Mouse (Mus musculus) forebrain, embryonic 13.5 days (tissue): ENCODE measurements around the gene Csde1. TPM values are rescaled to one million over a fixed set of nuclear protein-coding genes. Genes with fewer than 3 reads are reported as not detected.
A peak's percentile ranks its signal among the peaks of the same experiment; 100 is the strongest.

Experiments used
- ATAC-seq: fragments of 200-750 bp; cut with Nextera tagmentation; 2 replicates; pipeline ENCODE4 v1.8.0; 2017
- H3K27ac ChIP-seq: fragments of 300-500 bp; sonication (generic); 2 replicates; pipeline ENCODE4 v1.5.1; 2015; ENCODE audit warnings: inconsistent platforms, mild to moderate bottlenecking, moderate library complexity
- H3K27me3 ChIP-seq: fragments of 300-500 bp; sonication (generic); 2 replicates; pipeline ENCODE4 v1.6.1; 2015; ENCODE audit warnings: mild to moderate bottlenecking, inconsistent platforms
- H3K36me3 ChIP-seq: fragments of 300-500 bp; sonication (generic); 2 replicates; pipeline ENCODE4 v1.6.1; 2015; ENCODE audit warnings: mild to moderate bottlenecking, inconsistent platforms; ENCODE audit not compliant: poor library complexity, severe bottlenecking
- H3K4me1 ChIP-seq: fragments of 300-500 bp; sonication (generic); 2 replicates; pipeline ENCODE4 v1.6.1; 2015; ENCODE audit warnings: inconsistent platforms
- H3K4me2 ChIP-seq: fragments of 300-500 bp; sonication (generic); 2 replicates; pipeline ENCODE4 v1.6.1; 2015; ENCODE audit warnings: inconsistent platforms, mild to moderate bottlenecking, moderate library complexity
- H3K4me3 ChIP-seq: fragments of 300-500 bp; sonication (generic); 2 replicates; pipeline ENCODE4 v1.5.1; 2015; ENCODE audit warnings: mild to moderate bottlenecking, inconsistent platforms
- H3K9ac ChIP-seq: fragments of 300-500 bp; sonication (generic); 2 replicates; pipeline ENCODE4 v1.6.1; 2015; ENCODE audit warnings: mild to moderate bottlenecking, inconsistent platforms
- H3K9me3 ChIP-seq: fragments of 300-500 bp; sonication (generic); replicated peaks from 2 replicates; pipeline ENCODE4 v1.6.1; 2016; ENCODE audit warnings: inconsistent platforms
- WGBS: fragments of 180-500 bp; shearing (Covaris S2); methylation state at CpG from one replicate; pipeline ENCODE4 v1.1.7; 2015; 5-methylcytosine and 5-hydroxymethylcytosine counted together
- polyA plus RNA-seq: library from polyadenylated mRNA; unstranded; fragments of >200 nt; fragmentation: Nextera tagmentation; extraction: Ambion mirVana; gene quantifications from 2 replicates; pipeline ENCODE4 v1.2.1, GENCODE M21; 2015

Csde1 gene
- polyA plus RNA-seq = 468 and 476 TPM in 2 replicates

DNA sequence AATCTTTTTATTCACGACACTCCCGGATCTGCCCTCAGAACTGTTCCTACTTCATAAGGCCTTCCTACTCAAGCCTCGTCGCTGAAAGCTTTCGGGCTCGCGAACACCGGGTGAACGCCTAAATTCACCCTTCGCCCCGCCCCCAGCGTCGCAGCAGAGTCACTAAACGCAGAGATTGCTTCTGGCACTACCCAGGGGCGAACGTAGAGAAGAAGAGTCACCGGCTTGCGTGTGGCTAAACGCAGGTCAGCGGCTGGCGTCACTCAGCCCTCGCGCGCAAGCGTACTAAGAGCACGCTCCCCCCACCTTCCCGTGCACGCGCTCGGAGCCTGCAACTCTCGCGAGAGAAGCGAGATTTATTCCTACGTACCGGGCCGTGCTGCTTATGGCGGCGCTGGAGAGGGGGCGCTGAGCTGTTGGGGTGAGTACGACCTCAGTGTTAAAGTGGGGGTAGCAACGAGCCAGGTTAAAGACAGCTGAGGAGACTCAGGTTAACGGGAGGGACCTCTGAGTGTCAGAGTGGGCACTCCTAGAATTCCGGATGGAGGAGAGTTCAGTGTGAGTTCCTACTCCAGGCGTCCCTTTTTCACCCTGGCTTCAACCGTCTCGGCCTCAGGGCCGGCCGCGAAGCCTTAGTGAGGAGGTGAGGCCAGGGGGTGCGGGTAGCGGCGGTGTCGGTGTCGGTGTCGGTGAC is at the start of gene Csde1:
TSS of gene Csde1 (plus strand) at position 178 of the 694 bp plus-strand sequence.
- H3K4me1 ChIP-seq = peaks cover 13% of the 10 kb centered on the region
- no peaks in the 10 kb centered on the region for H3K36me3 ChIP-seq
- peak within 1 kb of the TSS; percentile 95 for H3K9ac ChIP-seq
- H3K4me2 ChIP-seq = peak within 1 kb of the TSS; percentile 71
- H3K4me3 ChIP-seq = peak within 1 kb of the TSS; percentile 85
- no peaks in the 10 kb centered on the region for H3K9me3 ChIP-seq
- peak; percentile 95 for ATAC-seq
- under 1% methylated on average over 55 of the region's 55 CpGs for WGBS
- no peaks in the 10 kb centered on the region for H3K27me3 ChIP-seq
- H3K27ac ChIP-seq = peak within 1 kb of the TSS; percentile 96

GRCm38 (mm10) chr3:102970508-102970907 is 49.7 kb upstream of the Csde1 start:
- no peak overlapping the region for H3K27ac ChIP-seq
- H3K9me3 ChIP-seq = no peaks in the 10 kb centered on the region
- H3K4me2 ChIP-seq = no peak overlapping the region
- H3K27me3 ChIP-seq = 0 out of 2 replicates have a peak, but pooled peaks cover 5% of the 10 kb centered on the region
- H3K9ac ChIP-seq = no peak overlapping the region
- H3K36me3 ChIP-seq = no peaks in the 10 kb centered on the region
- no peak for ATAC-seq
- 89% methylated on average over 3 of the region's 3 CpGs for WGBS
- H3K4me1 ChIP-seq = 0 out of 2 replicates have a peak, but pooled peaks cover 7% of the 10 kb centered on the region
- H3K4me3 ChIP-seq = no peak overlapping the region

DNA sequence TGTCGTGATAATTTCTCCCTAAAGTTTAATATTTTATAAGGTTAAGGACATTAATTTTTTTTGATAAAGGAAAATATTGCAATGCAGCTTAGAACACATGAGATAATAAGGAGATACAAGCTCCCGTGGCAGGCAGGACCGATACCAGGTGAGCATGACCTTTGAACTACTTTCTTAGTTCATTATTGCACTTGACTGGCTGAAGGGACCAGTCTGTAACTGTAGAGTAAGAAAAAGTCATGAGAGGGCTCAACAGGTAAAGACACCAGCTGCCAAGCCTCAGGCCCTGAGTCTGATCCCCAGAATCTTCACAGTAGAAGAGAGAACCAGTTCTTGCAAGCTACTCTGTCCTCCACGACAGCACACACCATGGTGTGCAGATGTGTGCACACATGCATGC is 43.3 kb upstream of the Csde1 start:
- Histone ChIP-seq H3K27me3 (0 out of 2 replicates have a peak, but pooled peaks cover 3% of the 10 kb centered on the region), H3K27ac (no peak overlapping the region), H3K9ac (no peak overlapping the region), H3K4me1 (peaks cover 12% of the 10 kb centered on the region), H3K4me2 (no peak overlapping the region), H3K36me3 (no peaks in the 10 kb centered on the region), H3K9me3 (no peaks in the 10 kb centered on the region), H3K4me3 (no peak overlapping the region)
- WGBS = 75% methylated on average over 4 of the region's 4 CpGs
- ATAC-seq = no peak

DNA sequence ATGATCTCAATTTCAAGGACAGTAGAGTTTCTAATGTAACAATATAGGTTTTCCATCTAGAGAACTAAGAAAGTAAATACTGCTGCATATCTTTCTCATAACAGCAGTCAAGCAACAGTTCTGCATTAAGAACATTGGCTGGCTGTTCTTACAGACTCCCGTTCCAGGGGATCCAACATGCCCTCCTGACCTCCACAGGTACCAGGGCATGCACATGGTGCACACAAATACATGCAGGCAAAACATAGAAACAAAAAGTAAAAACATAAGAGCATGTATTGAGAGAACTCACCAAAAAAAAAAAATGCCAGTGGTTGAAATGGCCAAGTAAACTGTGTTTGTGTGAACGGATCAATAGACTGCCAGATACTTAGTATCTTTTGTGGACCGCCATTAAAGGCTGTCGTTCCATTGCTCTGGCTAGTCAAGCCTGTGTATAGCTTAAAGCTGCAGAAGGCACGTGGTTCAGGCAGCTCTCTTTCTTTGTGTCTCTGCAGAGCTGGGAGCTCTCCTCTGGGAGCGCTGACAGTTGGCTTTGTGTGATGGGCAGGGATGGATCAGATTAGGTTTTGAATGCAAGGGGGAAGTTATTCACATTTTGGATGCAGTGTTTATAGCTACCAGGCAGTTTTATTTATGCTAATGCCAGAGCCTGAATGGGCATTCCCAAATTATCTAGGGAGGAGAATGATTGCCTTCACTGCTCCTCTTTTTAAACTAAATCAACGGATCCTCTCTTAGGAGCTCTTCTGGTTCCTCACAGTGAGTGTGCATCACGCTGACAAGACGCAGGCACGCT is 40.5 kb upstream of the Csde1 start:
- Histone ChIP-seq H3K27me3 (0 out of 2 replicates have a peak, but pooled peaks cover under 1% of the 10 kb centered on the region), H3K27ac (peak overlapping the region; percentile 81), H3K9me3 (no peaks in the 10 kb centered on the region), H3K4me3 (peak overlapping the region; percentile 11; the same call in 1 of the 2 replicates), H3K36me3 (no peaks in the 10 kb centered on the region), H3K9ac (peak overlapping the region; percentile 27; the same call in 1 of the 2 replicates), H3K4me2 (peak overlapping the region; percentile 46), H3K4me1 (peaks cover 12% of the 10 kb centered on the region)
- peak; percentile 99 for ATAC-seq
- 3% methylated on average over 10 of the region's 10 CpGs for WGBS

DNA sequence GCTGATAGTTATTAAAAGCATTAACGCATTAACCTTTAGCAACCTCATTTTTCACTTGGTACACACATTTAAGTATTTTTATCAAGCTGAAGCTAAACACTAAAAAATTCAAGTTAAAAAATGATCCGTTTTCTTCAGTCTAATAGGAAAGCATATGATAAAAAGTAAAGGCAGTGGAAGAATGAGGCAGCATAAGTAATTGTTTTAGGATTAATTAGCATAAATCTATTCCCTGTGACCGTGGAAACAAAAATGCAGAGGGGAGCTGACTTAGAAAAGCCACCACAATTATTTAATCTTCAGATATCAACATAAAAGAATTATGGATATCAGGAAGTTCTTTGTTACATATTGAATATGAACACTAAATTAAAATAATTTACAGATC is 39.9 kb upstream of the Csde1 start:
- ATAC-seq = peak; percentile 50
- no peaks in the 10 kb centered on the region for H3K27me3 ChIP-seq
- no peaks in the 10 kb centered on the region for H3K9me3 ChIP-seq
- H3K27ac ChIP-seq = peak overlapping the region; percentile 81
- peaks cover 12% of the 10 kb centered on the region for H3K4me1 ChIP-seq
- H3K9ac ChIP-seq = peak overlapping the region; percentile 27; the same call in 1 of the 2 replicates
- H3K4me3 ChIP-seq = peak overlapping the region; percentile 11; the same call in 1 of the 2 replicates
- H3K4me2 ChIP-seq = peak overlapping the region; percentile 46
- WGBS = 21% methylated on average over 3 of the region's 3 CpGs
- H3K36me3 ChIP-seq = no peaks in the 10 kb centered on the region

DNA sequence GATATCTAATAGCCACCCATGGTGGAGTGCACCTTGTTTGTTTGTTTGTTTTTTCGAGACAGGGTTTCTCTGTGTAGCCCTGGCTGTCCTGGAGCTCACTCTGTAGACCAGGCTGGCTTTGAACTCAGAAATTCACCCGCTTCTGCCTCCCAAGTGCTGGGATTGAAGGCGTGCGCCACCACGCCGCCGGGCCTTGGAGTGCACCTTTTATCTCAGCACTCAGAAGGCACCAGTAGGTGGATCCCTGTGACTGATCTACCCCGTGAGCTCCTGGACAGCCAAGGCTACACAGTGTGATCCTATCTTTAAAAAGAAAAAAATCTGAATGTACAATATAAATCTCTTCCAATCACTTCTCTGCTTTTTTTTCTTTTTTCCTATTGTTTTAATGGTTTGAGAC is 29.2 kb upstream of the Csde1 start:
- Histone ChIP-seq H3K9ac (no peak overlapping the region), H3K27ac (no peak overlapping the region), H3K4me1 (peaks cover 5% of the 10 kb centered on the region; the same call in 1 of the 2 replicates), H3K4me3 (no peak overlapping the region), H3K27me3 (no peaks in the 10 kb centered on the region), H3K36me3 (no peaks in the 10 kb centered on the region), H3K4me2 (no peak overlapping the region), H3K9me3 (no peaks in the 10 kb centered on the region)
- ATAC-seq = no peak
- WGBS = 75% methylated on average over 8 of the region's 8 CpGs

DNA sequence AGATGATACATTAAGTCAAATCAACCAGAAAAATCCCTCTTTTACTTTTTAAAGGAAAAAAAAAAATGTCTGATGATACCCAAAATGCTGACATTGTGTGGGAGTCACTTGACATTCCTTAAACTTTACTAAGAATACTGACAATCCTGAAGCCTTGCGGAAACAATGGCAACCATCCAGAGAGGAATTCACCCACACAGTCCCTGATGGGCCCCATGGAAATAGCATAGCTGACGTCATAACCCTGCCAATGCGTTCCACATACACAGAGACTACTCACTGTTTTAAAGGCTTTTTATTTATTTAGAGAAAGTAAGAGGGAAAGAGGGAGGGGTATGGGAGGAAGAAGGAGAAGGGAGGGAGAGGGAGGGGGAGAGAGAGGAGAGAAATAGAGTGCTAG is 27.3 kb upstream of the Csde1 start:
- H3K4me3 ChIP-seq = no peak overlapping the region
- no peak overlapping the region for H3K4me2 ChIP-seq
- 0 out of 2 replicates have a peak, but pooled peaks cover under 1% of the 10 kb centered on the region for H3K36me3 ChIP-seq
- WGBS = 45% methylated on average over 3 of the region's 3 CpGs
- peaks cover 15% of the 10 kb centered on the region for H3K4me1 ChIP-seq
- H3K27ac ChIP-seq = no peak overlapping the region
- H3K9me3 ChIP-seq = no peaks in the 10 kb centered on the region
- no peak for ATAC-seq
- H3K9ac ChIP-seq = no peak overlapping the region
- H3K27me3 ChIP-seq = no peaks in the 10 kb centered on the region

- H3K4me1 ChIP-seq = peaks cover 15% of the 10 kb centered on the region
- no peaks in the 10 kb centered on the region; the same call in 1 of the 2 replicates for H3K9me3 ChIP-seq
- peak overlapping the region; percentile 69 for H3K4me2 ChIP-seq
- H3K27ac ChIP-seq = no peak overlapping the region
- WGBS = 50% methylated on average over 7 of the region's 7 CpGs
- H3K4me3 ChIP-seq = peak overlapping the region; percentile 69
- H3K36me3 ChIP-seq = peaks cover 23% of the 10 kb centered on the region
- peak; percentile 19 for ATAC-seq
- H3K9ac ChIP-seq = peak overlapping the region; percentile 89
- no peaks in the 10 kb centered on the region for H3K27me3 ChIP-seq
Observed at GRCm38 (mm10) chr3:102995233-102995604, 25.0 kb upstream of the Csde1 start.

DNA sequence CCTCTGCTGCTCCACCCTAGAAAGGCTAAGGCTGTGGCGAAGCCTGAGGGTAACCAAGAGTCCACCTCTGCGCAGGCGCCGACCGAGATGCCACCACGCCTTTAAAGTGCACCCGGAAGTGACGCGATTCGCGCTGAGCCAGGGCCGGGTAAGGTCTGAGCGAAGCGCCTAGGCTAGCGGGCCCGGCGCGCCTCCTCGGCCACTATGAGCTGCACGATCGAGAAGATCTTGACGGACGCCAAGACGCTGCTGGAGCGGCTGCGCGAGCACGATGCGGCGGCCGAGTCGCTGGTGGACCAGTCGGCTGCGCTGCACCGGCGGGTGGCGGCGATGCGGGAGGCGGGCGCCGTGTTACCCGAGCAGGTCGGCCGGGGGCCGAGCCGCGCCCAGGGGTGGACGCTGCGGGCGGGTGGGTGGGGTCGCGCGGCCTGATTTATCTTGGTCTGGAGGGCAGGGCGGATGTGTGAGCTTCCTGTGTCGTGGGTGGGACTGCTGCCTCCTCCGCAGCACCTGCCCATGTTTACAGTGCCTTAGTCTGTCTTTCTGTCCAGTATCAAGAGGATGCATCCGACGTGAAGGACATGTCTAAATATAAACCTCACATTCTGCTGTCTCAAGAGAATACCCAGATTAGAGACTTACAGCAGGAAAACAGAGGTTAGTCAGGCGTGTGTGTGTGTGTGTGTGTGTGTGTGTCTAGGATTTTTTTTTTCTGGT is 24.5 kb upstream of the Csde1 start, which contains the start of gene Sike1:
TSS of gene Sike1 (plus strand) at position 104 of the 717 bp plus-strand sequence.
- Histone ChIP-seq H3K4me2 (peak within 1 kb of the TSS; percentile 69), H3K36me3 (peaks cover 29% of the 10 kb centered on the region), H3K27ac (peak within 1 kb of the TSS; percentile 78), H3K4me3 (peak within 1 kb of the TSS; percentile 69), H3K9me3 (no peaks in the 10 kb centered on the region; the same call in 1 of the 2 replicates), H3K9ac (peak within 1 kb of the TSS; percentile 89), H3K4me1 (peaks cover 15% of the 10 kb centered on the region), H3K27me3 (no peaks in the 10 kb centered on the region)
- peak; percentile 98 for ATAC-seq
- under 1% methylated on average over 43 of the region's 60 CpGs for WGBS

DNA sequence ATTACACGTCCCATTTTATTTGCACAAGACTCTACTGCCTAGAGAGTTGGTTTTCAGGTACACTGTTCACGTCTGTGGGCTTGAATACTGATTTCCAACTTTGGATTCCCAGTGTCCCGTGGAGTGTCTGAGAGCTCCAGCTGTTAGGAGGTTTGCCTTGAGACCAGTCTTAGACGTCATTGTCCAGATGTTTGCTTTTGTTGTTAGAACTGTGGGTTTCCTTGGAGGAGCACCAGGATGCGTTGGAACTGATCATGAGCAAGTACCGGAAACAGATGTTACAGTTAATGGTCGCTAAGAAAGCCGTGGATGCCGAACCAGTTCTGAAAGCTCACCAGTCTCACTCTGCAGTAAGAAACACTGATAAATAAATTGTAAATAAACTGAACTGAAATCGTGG is 23.2 kb upstream of the Csde1 start:
- WGBS = 83% methylated on average over 10 of the region's 10 CpGs
- peaks cover 40% of the 10 kb centered on the region for H3K36me3 ChIP-seq
- no peak for ATAC-seq
- H3K4me3 ChIP-seq = no peak overlapping the region
- H3K27ac ChIP-seq = no peak overlapping the region
- H3K27me3 ChIP-seq = no peaks in the 10 kb centered on the region
- peaks cover 15% of the 10 kb centered on the region for H3K4me1 ChIP-seq
- H3K9ac ChIP-seq = no peak overlapping the region
- H3K9me3 ChIP-seq = no peaks in the 10 kb centered on the region; the same call in 1 of the 2 replicates
- H3K4me2 ChIP-seq = peak overlapping the region; percentile 69; the same call in 1 of the 2 replicates

- 90% methylated on average over 3 of the region's 3 CpGs for WGBS
- Histone ChIP-seq H3K9ac (no peak overlapping the region), H3K4me3 (no peak overlapping the region), H3K36me3 (peaks cover 46% of the 10 kb centered on the region), H3K27me3 (no peaks in the 10 kb centered on the region), H3K4me1 (peaks cover 15% of the 10 kb centered on the region), H3K4me2 (no peak overlapping the region), H3K9me3 (no peaks in the 10 kb centered on the region; the same call in 1 of the 2 replicates), H3K27ac (no peak overlapping the region)
- no peak for ATAC-seq
Observed at GRCm38 (mm10) chr3:102997591-102997990, 22.6 kb upstream of the Csde1 start.
